Mouse (Mus musculus) liver, adult 2 months (tissue): ENCODE measurements around the gene Cdc45.

Source experiments
- CTCF ChIP-seq: fragments of 200-500 bp; IDR thresholded peaks from 2 replicates; pipeline ENCODE4 v1.5.1; 2011; ENCODE audit warnings: low read depth, low read length, control low read depth
- POLR2A ChIP-seq: fragments of 200-500 bp; IDR thresholded peaks from 2 replicates; pipeline ENCODE4 v1.6.1; 2011; ENCODE audit warnings: low read length, control low read depth; ENCODE audit not compliant: insufficient read depth; ENCODE audit errors: extremely low read depth

GRCm38 (mm10) chr16:18805746-18806145, 6.0 kb downstream of the Cdc45 start:
- TF ChIP-seq POLR2A (no peak), CTCF (no peak)
